Mouse (Mus musculus): Measurements from ENCODE around the gene Spry1. TPM values are rescaled to one million over a fixed set of nuclear protein-coding genes. Genes with fewer than 3 reads are reported as not detected.

Gene Spry1
- 5.5 TPM for total RNA-seq (2023)

DNA sequence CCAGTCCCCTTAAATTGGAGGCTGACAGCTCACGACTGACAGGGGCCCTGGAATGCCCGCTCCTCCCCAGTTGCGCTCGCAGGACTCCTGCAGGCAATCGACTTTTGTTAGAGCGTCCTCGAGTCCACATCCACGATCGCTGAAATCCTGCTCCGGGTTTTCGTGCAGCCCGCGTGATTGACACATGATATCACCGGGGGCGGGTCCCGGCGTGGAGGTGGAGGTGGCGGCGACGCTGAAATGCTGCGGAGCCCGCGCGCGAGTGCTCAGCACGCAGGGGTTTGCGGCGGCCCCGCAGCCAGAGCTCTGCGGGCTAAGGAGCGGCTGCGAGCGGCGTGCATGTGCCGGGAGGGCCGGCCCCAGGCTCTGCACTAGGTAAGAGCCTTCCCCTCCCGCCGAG, at the start of gene Spry1:
TSS of gene Spry1 (plus strand) at position 258 of the 400 bp plus-strand sequence.

Other genes starting within 250 kb of the Spry1 start
- gene Spata5, start 220.1 kb upstream of the Spry1 start, total RNA-seq (2023) = 81.9 TPM
- 27.6 TPM for gene Nudt6, start 219.7 kb upstream of the Spry1 start, total RNA-seq (2023)
- gene Gm5148, start 84.5 kb downstream of the Spry1 start, total RNA-seq (2023) = 0.50 TPM